Mouse (Mus musculus): Measurements from ENCODE around the gene Zfp65.
A peak's percentile ranks its signal among the peaks of the same experiment; 100 is the strongest.
"Not testable (repeated sequence)": the region's sequence is repeated elsewhere in the genome, so short reads cannot be mapped to it uniquely, and the experiment has no call there.

Zfp65 gene

DNA sequence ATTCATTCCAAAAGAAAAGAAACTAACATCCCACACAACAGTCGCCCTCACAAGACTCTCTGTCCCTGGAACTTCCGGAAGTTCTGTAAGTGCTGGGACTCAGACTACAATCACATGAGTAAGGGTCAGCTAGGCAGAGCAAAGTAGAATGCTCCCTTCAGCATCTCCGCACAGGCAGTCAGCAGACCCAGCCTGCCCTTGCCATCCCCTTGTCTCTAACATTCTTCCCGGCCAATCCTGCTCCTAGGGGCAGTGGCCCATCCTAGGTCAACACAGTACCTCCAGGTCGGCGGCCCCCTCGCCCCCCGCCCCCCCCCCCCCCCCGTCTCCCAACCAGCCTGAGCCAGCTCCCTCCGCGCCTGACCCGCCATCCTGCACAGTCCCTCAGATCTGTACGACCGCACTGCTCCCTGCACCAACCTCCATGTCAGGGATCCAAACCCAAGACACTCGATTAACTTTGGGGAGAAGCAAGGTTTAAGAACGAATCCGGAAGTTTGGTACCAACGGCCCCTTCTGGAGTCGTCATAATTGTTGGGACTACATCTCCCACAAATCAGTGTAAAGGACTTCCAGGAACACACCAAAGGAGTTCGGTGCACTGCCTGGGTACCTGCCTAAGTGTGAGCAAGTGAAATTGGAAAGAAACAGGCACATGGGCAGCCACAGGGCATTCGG lies at the start of gene Zfp65:
Zfp65 (minus strand) TSS at position 533 of the 678 bp plus-strand sequence.
- no peak for DNase-seq (ENCODE audit: low read depth, low spot score)

GRCm38 (mm10) chr13:67763031-67763768 lies 34.2 kb upstream of the Zfp65 start:
- DNase-seq (ENCODE audit: low read depth, low spot score), result no peak

GRCm38 (mm10) chr13:67759966-67760365 lies 31.0 kb upstream of the Zfp65 start:
- no peak for DNase-seq (ENCODE audit: low read depth, low spot score)

DNA sequence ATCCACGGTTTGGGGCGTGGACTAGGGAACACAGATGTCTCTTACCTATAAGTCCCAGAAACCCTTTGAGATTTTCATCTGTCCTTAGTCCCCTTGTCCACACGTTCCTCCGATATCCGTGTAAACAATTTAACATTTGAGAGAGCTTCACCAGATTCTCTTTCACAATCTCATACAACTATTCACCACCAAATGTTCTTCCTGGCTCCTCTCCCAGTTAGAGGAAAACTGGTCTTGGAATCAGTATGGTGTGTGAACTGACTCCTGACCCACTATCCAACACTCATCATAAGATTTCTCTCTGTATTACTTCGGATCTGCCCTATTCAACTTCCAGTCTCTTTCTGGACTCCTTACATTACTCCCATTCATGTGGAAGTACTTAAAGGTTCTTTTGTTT lies 26.8 kb upstream of the Zfp65 start:
- no peak for DNase-seq (ENCODE audit: low read depth, low spot score)

- DNase-seq (ENCODE audit: low read depth, low spot score), result peak; percentile 65
These were observed 25.6 kb upstream of the Zfp65 start, which contains the start of gene Zfp85 for GRCm38 (mm10) chr13:67754333-67755306. Gene Zfp85 (minus strand): TSS chr13:67755228.

DNA sequence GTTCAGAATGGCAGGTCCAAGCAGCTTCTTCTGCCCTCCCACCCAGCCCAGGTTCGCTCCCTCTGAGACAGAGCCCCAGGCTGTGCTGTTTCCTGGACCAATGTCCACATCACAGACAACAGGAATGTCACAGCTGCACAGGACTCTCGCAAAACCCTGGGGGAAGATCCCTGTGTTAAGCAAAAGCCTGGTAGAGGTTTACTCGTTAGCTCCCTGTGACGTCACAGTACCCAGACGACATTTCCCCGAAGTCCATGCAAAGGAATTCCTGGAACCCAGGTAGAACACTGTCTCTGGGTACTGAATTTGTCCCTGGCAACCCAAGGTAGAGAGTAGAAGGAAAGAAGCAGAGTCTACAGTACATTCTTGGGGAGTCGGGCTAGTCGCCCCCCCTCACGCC lies 14.9 kb upstream of the Zfp65 start:
- no peak for DNase-seq (ENCODE audit: low read depth, low spot score)

DNA sequence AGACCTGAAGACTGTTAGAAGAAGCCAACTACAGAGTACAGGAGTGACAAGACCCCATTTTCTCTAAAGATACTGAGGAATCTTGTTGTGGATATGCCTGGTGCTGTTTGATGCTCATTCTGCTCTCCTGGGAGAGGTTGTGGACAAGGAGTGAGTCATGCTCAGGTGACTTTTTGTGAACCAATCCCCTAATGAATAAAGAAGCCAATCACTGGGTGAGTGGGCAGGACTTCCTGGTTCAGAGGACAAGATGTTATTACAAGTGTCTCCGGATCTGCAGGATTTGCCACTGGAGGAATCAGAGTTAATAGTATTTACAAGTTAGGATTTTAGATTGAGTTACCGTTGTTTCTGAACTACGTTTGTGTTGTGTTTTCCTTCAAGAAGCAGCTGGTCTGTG lies 14.0 kb upstream of the Zfp65 start:
- no peak for DNase-seq (ENCODE audit: low read depth, low spot score)

DNA sequence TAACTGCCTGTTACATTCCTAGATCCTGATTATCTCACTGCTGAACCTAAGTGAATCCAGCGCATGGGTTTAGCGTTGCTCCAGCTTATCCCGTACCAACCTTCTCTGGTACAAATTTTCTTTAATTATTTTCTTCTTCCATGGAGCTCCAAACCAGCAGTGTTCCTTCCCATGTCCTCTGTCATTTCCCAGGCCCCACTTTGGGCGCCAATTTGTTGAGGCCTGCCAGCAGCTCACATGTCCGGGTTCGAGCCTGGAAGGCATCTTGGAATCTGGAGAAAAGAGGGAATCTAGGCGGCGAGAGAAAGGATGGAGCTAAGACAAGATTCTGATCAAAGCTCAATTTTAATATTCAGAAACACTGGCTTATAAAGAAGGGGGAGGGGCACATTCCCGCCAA lies 5.4 kb upstream of the Zfp65 start:
- DNase-seq (ENCODE audit: low read depth, low spot score), result not testable (repeated sequence)

DNA sequence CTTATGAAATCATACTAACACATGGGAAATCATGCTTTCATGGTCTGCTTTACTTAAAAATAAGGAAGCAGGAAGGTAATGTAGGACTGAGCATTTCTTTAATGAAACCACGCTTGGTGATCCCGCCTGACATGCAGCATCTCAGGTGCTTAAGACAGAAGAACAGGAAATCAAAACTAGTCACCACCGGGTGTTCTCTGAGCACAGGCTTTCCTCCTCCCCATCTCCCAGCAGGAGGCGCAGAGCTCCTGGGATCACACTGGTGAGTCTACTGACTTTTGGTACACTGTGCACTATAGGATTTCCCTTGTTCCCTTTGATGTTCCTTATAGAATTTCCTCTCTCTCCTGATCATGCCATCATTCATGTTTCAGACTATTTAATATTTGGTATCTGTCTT lies 468 bp upstream of the Zfp65 start:
- not testable (repeated sequence) for DNase-seq (ENCODE audit: low read depth, low spot score)

- DNase-seq (ENCODE audit: low read depth, low spot score), result no peak
These were observed 867 bp downstream of the Zfp65 start for GRCm38 (mm10) chr13:67728106-67728505.

GRCm38 (mm10) chr13:67725331-67725730 lies 3.6 kb downstream of the Zfp65 start:
- not testable (repeated sequence) for DNase-seq (ENCODE audit: low read depth, low spot score)

DNA sequence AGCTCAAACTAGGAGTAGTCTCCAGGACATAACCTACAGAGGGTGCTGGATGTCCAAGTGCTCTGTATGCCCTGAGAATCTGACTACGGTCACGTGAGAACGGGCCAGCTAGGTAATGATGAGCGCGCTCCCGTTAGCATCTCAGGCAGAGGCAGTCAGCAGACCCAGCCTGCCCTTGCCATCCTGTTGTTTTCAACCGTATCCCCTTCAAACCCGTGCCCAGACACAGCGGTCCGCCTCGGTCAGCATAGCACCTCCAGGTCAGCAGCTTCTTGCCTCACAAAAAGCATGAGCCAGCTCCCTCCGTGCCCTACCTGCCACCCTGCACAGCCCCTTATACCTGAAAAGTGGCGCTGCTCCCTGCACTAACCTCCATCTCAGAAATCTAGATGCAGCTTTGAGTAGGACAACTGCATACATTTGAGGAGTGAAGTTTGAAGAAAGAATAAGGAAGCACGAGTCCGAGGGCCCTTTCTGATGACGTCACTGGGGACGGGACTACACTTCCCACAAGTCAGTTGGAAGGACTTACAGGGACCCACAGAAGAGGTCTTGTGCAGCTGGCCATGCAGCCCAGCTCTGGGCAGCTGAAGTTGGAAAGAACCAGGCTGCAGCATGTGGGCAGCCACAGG lies 5.0 kb downstream of the Zfp65 start:
- DNase-seq (ENCODE audit: low read depth, low spot score), result peak; percentile 77

DNA sequence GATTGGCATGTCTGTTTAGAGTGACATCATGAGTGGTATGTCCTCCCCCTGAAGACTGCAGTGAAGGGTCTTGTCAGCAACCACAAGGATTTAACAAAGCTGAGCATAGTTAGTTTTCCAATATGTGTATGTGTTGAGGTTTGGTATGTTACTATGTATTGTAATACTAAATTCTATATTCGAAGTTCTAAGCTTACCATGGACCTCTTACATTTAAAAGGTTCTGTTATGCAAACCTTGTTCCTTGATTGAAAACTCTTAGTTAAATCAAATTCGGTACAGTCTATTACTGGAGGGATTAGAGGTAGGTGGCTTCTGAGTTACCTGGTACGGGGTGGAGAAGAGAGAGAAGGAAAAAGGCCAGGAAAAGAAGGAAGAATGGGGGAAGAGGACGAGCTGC lies 42.0 kb downstream of the Zfp65 start, which contains the start of gene Zfp738:
Zfp738 (minus strand) TSS at position 101 of the 400 bp plus-strand sequence.
- no peak for DNase-seq (ENCODE audit: low read depth, low spot score)

DNA sequence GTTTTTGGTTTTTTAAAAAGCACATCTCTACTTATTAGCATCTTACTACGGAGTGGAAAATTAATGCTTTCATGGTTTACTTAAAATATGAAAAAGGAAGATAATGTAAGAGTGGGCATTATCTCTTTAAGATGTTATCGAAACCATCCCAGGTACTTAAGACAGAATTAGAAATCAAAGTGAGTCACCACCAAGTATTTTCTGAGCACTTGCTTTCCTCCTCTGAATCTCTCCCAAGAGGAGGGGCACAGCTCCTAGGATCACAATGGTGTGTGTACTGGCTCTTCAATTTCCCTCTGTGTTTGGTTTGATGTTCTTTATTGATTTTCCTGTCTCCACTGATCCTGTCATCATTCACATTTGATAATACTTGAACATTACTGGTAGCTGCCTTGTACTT lies 45.1 kb downstream of the Zfp65 start:
- DNase-seq (ENCODE audit: low read depth, low spot score), result peak; percentile 30

DNA sequence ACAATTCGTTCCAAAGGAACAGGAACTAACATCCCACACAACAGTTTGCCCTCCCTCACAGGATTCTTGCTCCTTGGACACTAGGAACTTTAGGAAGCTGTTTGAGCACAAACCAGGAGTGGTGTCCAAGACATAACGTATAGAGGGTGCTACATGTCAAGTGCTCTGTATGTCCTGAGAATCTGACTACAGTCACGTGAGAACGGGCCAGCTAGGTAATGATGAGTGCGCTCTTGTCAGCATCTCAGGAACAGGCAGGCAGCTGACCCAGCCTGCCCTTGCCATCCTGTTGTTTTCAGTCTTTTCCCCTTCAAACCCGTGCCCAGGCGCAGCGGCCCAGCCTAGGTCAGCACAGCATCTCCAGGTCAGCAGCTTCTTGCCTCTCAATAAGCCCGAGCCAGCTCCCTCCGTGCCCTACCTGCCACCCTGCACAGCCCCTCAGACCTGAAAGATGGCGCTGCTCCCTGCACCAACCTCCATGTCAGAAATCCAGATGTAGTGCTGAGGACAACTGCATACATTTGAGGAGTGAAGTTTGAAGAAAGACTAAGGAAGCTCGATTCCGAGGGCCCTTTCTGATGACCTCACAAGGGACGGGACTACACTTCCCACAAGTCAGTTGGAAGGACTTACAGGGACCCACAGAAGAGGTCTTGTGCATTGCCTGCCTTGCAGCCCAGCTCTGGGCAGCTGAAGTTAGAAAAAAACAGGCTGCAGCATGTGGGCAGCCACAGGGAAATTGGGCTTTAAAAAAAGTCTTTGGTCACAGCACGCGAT lies 45.8 kb downstream of the Zfp65 start:
- peak; percentile 75 for DNase-seq (ENCODE audit: low read depth, low spot score)

GRCm38 (mm10) chr13:67674902-67675301 lies 54.1 kb downstream of the Zfp65 start:
- DNase-seq (ENCODE audit: low read depth, low spot score), result no peak
